In the genomic region with DNA sequence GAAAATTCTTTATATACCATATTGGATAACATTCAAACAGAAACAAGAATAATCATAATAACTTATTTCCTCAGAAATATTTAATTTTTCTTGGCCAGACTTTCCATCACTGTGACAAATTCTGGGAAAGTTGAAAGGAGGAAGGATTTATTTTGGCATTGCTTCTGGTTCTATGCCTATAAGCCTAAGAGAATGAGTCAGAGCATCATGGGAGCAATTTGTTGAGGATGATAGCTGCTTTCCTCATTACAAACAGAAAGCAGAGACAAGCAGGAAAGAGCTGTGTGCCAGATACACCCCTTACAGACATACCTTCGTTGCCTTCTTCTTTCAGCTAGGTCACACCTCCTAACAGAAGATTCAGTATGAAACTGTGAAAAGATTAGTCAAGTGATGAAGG, we compare ENCODE assay signal across 23 mouse cellular contexts.
"Had no signal": no experiment of that assay in that cellular context is flagged by ENCODE, and none has a peak within 500 bp of the region (broad histone marks: within the 10 kb centered on the region; RNA-seq: fewer than 3 reads in every experiment).

No protein-coding gene starts in this region.

- H3K9ac ChIP-seq: limb, embryonic 13.5 days; liver, embryonic 13.5 days; neural tube, embryonic 12.5 days; neural tube, embryonic 15.5 days had no signal

- DNase-seq: kidney, adult 2 months; kidney, postnatal 25 days; layer of hippocampus, postnatal 36 days; left cerebral cortex, postnatal 4 days; liver, embryonic 13.5 days; lung, adult 2 months; midbrain, embryonic 14.5 days; right cerebral cortex, adult 18-20 months; right cerebral cortex, postnatal 14 days; right cerebral cortex, postnatal 4 days; thymus, adult 2 months; thymus, postnatal 14 days had no signal

- H3K4me1 ChIP-seq: limb, embryonic 13.5 days; liver, embryonic 13.5 days; megakaryocyte, embryonic 14.5 days; midbrain, embryonic 10.5 days; neural tube, embryonic 12.5 days; neural tube, embryonic 15.5 days had no signal

- H3K4me2 ChIP-seq: limb, embryonic 13.5 days; liver, embryonic 13.5 days; neural tube, embryonic 12.5 days; neural tube, embryonic 15.5 days had no signal

- H3K9me3 ChIP-seq: limb, embryonic 13.5 days; liver, embryonic 13.5 days; megakaryocyte, embryonic 14.5 days; midbrain, embryonic 10.5 days; neural tube, embryonic 12.5 days; neural tube, embryonic 15.5 days had no signal

- ATAC-seq: intestine, postnatal 0 days; lung, postnatal 0 days had no signal

- H3K4me3 ChIP-seq: layer of hippocampus, adult 2 months; left cerebral cortex, adult 2 months; limb, embryonic 13.5 days; liver, embryonic 13.5 days; megakaryocyte, embryonic 14.5 days; midbrain, embryonic 10.5 days; neural tube, embryonic 12.5 days; neural tube, embryonic 15.5 days had no signal

- H3K27ac ChIP-seq: kidney, postnatal 0 days; layer of hippocampus, adult 2 months; left cerebral cortex, adult 2 months; limb, embryonic 13.5 days; liver, embryonic 13.5 days; midbrain, embryonic 10.5 days; neural tube, embryonic 12.5 days; neural tube, embryonic 15.5 days; stomach, postnatal 0 days had no signal

- H3K27me3 ChIP-seq: limb, embryonic 13.5 days; liver, embryonic 13.5 days; megakaryocyte, embryonic 14.5 days; neural tube, embryonic 12.5 days; neural tube, embryonic 15.5 days had no signal

- H3K36me3 ChIP-seq: limb, embryonic 13.5 days; liver, embryonic 13.5 days; midbrain, embryonic 10.5 days; neural tube, embryonic 12.5 days; neural tube, embryonic 15.5 days had no signal
